Mouse (Mus musculus) large intestine, adult 2 months (tissue): ENCODE measurements around the gene Vmn2r89. TPM values are rescaled to one million over a fixed set of nuclear protein-coding genes. Genes with fewer than 3 reads are reported as not detected.

Experiments used
- polyA plus RNA-seq: library from polyadenylated mRNA; depleted of rRNA; stranded (reverse); fragments of >200 nt; gene quantifications from 2 replicates; pipeline ENCODE4 v1.2.3, GENCODE M21; 2012; rRNA removed

Vmn2r89 gene
- polyA plus RNA-seq, 1 experiment, result not detected

Other genes starting within 250 kb of the Vmn2r89 start
- gene Ear14, start 248.5 kb upstream of the Vmn2r89 start, polyA plus RNA-seq, result not detected in 2 replicates
- not detected in 2 replicates for gene Rnase2a, start 195.7 kb upstream of the Vmn2r89 start, polyA plus RNA-seq
- gene Gm7247, start 90.1 kb upstream of the Vmn2r89 start, polyA plus RNA-seq, result not detected in 2 replicates
- not detected in 2 replicates for gene Vmn2r88, start 41.0 kb upstream of the Vmn2r89 start, polyA plus RNA-seq
- not detected in 2 replicates for gene Gm5622, start 100.9 kb downstream of the Vmn2r89 start, polyA plus RNA-seq
- gene Gm17175, start 122.2 kb downstream of the Vmn2r89 start, polyA plus RNA-seq, result not detected in 2 replicates
- gene Gm17174, start 140.3 kb downstream of the Vmn2r89 start, polyA plus RNA-seq, result not detected in 2 replicates
- gene Gm17078, start 159.5 kb downstream of the Vmn2r89 start, polyA plus RNA-seq, result not detected in 2 replicates
- gene Gm4181, start 183.8 kb downstream of the Vmn2r89 start, polyA plus RNA-seq, result not detected in 2 replicates
- not detected in 2 replicates for gene Gm17079, start 243.6 kb downstream of the Vmn2r89 start, polyA plus RNA-seq